Mouse (Mus musculus) spleen, postnatal 10 days (tissue): Measurements from ENCODE around the gene Lrriq3.

ENCODE experiments used
- DNase-seq, 2 experiments: peaks; one replicate each; pipeline ENCODE4 v3.0.0; 2021 to 2022; ENCODE audit warnings: low spot score in 2 of 2

The Lrriq3 gene

DNA sequence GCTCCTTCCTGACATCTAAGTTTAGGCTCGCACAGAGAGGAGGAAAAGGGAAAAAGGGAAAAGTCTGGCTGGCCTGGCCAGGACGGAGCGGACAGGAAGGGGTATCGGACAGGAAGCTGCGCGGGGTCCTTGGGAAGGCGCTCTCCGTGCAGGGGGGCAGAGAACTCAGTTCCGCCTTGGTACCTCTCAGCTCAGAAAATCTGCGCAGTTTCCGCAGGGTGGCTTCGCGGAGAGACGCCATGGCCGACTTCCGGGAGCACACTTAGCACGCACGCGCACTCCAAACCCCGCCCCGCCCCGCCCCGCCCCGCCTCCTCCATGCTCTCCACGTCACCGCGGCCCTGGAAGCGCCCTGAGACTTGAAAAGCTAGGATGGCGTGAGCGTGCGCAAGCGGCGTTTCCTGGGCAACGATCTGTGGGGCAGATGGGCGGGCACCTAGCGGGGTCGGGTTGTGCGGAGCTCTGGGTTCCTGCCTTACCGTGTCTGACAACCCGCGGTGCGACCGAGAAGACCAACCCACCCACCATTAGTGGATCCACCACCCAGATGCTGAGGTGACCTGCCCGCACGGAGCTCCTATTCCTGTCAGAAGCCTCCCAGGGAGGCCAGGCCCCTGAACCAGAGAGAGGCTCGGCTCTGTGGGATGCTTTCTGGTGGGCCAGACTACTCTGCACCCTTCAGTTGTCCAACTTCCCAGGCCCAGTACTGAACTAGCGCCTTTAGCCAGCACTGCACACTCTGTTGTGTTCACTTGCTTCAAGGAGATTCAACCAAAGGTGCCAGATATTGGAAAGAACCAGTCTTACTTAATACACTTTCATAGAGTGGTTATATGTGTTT is at the start of gene Lrriq3, which contains the start of gene Fpgt:
Gene Lrriq3, plus strand, starts transcription at position 319 of the 841 bp plus-strand sequence.
Gene Fpgt, minus strand, starts transcription at position 288 of the 841 bp plus-strand sequence.
- DNase-seq: peak; percentile 38 to 81

DNA sequence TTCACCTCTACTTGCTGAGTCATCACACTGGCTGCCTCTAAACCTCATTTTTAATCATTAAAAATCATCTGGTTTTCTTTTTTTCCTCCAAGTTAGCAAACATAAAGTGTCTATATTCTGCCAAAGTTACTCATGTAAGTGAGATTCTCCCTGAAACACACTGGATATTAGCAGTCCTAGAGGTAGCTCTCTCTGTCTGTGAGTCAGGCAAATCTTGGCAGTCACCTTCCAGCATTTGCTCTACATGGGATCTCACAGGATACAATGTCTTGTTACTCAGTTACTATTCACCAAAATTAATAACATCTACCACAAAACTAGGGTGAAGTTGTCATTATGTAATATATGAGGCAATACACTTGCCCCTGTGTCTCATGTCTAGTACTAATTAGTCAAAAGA is 41.2 kb upstream of the Lrriq3 start:
- no peak for DNase-seq

DNA sequence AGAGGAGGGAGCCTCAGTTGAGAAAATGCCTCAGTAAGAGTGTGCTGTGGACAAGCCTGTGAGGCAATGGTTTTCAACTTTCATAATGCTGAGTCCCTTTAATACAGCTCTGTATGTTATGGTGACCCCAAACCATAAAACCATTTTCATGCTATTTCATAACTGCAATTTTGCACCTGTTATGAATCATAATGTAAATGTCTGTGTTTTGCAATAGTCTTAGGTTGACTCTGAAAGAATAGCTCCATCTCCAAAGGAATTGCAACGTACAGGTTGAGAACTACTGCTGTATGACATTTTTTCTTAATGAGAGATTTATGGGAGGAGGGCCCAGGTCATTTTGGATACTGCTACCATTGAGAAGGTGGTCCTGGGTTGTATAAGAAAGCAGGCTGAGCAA is 40.0 kb upstream of the Lrriq3 start:
- no peak for DNase-seq

DNA sequence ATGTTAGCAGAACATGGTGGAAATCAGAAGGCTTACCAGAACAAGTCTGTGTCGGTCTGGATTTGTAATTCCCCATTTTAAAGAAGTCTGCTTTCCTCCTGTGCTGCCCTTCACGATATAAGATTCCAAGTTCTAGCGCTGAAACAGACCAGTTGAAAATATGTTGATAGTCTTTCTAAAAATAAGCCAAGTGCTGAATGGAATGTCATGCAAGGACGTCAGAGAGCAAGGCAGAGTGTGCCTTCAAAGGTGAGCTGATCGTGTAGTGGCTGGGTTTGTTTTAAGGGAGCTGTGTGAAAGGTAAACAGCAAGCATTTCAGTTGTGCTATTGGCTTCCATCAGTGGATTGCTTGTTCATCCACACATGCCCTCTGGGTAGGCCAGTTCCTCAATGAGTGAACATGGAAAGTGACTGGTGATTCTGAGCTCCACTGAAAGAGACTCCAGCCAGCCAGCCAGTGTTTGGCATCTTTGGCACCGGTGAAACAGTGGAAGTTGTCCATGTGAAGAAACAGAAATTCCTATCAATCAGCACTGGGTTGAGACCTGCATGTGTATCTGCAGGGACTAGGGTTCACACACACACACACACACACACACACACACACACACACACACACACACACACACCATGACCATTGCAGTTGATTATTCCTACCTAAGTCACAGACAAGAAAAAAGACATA is 37.9 kb upstream of the Lrriq3 start, which contains the start of gene Tnni3k:
Gene Tnni3k, minus strand, starts transcription at position 177 of the 686 bp plus-strand sequence.
- no peak for DNase-seq

DNA sequence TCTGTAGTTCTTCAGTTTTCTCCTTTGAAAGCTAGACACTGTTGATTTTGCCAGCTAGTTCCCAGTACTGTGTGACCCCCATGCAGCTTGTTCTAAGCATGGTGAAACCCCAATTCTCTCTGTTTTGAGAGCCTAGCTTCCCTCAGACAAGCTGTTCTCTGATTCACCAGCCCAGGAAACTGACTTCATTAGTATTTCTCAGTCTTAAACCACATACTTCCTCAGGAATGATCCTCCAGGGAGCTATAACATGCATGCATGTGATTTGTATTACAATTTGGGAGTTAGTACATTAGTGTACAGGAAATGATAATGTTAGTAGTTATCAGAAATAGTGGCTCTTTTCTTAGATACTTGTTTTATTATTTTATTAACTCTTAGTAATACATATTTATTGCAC is 36.6 kb upstream of the Lrriq3 start:
- DNase-seq: no peak

DNA sequence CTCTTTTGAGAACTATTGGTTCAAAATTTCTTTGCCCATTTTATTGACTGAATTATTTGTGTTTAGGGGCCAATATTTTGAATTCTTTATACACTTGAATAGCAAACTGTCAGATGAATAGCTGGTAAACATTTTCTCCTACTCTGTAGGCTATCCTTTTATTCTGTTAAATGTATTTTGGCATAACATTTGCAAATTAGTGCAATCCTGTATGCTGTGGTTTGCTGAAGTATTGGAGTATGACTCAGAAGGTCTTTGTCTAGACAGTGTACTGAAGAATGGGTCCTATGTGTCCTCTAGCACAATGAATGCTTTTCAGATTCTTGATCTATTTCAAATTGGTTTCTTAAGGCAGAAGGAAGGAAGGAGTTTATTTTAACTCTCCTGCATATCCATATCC is 35.7 kb upstream of the Lrriq3 start:
- DNase-seq: no peak

DNA sequence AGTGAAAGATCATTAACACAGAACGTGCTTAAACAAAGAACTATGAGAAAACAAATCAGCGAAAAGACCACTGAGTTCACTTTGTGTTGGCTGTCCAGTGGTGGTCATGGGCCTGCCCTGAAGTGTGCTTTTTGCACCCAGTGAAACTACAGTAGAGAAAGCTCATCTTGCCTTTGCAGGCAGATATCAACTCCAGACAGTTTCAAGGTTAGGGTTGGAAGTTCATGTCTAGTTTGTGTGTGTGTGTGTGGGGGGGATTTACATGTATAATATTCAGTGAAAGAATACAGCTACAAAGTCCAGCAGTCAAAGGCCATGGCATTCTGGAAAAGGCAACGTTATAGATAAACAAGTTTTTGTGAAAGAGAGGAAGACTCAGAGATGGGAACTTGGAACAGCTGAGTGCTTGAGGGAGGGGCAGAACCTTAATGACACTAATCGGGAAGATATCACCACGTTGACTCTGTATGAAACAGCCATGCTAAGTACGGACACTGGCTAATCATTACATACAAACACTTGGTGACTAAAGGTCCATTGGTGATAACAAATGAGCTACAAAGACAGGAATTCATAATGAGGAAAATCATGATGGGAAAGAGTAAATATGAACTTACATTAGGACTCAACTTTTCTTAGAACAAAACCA is 34.3 kb upstream of the Lrriq3 start:
- DNase-seq: no peak

DNA sequence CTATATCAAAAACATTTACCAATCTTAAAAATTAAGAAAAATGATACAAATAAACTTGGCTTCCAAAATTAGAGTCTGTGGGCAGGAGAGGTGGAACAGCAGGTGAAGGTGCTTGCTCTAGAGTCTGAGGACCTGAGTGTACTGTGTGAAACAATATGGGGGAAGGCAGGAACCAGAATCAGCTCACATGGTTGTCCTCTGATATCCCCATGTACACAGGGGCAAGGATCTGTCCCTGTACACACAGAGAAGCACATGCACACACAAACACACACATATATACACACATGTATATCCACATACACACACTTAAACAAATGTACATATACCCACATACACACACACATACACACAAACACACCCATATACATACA is 33.8 kb upstream of the Lrriq3 start:
- DNase-seq: no peak

DNA sequence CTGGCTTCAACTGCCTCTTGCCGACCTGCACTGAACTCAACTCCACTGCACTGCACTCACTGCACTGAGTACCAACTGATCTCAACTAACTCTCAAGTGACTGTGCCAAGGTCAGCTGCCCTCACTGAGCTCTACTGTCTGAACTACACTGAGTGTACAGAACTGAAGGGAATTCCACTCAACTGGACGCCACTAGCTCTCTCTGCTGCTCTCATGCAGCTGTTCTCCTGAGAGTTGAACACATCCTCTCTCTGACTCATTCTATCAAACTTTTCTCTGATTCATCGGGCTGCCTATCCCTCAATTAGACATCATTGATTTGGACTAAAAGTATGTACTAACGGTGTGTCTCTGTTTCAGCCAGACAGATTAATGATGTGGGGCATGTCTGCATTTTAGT is 15.3 kb upstream of the Lrriq3 start:
- no peak for DNase-seq

DNA sequence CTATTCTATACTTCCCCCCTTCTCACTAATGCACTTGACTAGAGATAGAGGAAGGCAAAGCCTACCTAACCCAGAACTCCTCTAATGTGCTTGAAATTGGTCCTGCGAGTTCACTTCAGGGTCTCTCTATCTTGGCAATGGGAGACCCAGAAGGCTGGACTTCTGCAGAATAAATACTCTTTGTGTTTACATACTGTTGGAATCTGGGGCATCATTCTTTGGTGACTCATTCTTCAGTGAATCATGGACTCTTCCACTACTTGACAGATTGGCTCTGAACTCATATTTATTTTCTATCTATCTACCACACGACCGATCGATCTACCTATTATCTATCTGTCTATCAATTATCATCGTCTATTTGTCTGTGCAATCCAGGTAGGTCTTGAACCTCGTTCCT is 1.2 kb upstream of the Lrriq3 start:
- DNase-seq: no peak

DNA sequence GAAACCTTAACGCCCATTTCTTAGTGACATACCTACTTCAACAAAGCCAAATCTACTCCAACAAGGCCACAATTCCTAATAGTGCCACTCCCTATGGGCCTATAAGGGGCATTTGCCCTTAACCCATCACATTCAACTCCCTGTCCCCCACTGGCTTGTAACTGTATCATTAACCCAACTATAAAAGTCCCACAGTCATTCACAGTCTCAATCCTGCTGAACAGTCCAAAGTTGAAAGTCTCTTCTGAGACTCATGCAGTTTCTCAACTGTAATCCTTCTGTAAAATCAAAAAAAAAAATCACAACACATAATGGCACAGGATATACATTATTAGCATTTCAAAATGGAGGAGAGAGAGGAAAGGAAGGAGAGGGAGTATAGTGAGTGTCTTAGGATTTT is 6.0 kb downstream of the Lrriq3 start:
- DNase-seq: no peak

DNA sequence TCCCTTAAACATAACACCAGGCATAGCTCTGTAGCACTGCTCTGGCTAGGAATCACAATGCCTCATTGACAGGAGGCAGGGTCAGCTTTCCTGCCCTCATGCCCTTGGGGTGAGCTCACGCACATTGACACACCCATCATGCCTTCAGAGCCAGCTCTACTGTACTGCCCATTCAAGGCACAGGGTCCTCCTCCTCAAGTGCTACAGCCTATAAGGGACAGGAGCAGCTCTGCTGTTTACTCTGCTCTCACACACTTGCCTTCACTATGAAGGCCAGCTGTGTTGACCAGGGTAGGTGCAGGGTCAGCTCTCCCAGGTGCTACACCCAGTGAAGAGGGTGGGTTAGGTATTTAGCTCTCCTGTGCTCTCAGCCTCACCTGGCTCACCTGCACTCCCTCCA is 12.7 kb downstream of the Lrriq3 start:
- no peak for DNase-seq

DNA sequence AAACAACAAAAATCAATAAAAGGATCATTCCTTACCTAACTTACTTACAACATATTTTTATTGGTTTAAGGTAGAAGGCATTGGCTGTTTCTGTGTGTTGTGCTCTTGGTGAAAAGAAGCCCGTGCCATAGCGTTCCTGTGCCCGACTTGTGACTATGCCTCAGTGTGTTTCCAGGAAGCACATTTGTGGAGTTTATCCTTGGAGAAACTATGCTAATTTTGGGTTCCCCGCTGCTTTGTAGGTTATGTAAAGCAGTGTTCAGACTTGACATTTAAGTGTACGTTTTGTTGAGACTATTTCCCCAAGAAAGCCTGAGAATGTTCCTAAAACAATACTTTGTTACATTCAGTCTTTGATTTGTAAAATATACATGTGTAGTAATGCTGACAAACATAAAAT is 44.5 kb downstream of the Lrriq3 start:
- no peak for DNase-seq

DNA sequence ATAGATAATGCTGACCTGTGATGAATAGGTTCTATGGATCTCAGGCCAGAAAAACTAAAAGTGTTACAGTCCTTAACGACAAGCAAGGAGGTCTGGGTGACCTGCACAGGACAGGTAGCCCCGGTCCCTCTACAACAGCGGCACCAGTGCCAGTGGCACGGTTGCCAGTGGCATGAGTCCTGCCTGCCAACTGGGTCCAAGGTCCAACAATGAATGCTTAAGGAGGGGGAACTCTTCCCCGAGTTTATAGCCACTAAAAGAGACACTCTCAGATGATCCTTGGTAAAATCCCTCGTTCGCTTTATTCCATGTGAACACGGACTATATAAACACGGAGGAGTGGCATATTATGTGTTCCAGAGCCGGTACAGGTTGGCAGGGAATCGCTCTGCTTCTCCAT is 47.8 kb downstream of the Lrriq3 start:
- DNase-seq: no peak

DNA sequence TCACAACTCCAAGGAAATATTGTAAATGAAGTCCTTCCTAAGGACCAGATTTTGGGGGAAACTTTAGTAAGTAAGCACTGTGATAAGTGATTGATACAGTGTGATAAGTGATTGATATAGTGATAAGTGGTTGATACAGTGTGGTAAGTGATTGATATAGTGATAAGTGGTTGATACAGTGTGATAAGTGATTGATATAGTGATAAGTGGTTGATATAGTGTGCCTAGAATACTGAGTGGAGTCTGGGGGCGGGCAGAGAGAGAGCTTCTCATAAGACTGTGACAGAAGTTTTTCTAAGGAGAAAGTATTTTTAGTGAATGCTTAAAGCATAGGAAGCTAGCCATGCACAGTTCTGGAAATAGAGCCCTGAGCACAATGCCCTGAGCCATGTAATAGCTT is 51.1 kb downstream of the Lrriq3 start:
- DNase-seq: no peak

DNA sequence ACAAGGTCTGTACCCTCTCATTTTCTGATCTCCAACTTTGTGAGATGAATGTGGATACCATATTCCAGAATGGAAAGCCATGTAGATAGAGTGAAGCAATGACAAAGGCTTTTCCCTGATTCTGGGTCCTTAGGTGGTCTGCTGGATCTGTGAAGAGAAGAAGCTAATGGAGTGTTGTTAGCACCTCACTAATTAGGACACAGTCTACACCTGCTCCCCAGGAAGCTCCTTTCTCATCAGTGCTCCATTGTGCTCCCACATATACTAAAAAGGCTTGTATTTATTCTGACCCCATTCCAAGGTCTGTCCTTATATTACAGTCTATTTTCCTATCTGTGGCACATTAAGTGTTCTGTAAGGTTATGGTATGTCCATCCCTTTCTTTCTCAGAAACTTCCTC is 68.6 kb downstream of the Lrriq3 start:
- no peak for DNase-seq

DNA sequence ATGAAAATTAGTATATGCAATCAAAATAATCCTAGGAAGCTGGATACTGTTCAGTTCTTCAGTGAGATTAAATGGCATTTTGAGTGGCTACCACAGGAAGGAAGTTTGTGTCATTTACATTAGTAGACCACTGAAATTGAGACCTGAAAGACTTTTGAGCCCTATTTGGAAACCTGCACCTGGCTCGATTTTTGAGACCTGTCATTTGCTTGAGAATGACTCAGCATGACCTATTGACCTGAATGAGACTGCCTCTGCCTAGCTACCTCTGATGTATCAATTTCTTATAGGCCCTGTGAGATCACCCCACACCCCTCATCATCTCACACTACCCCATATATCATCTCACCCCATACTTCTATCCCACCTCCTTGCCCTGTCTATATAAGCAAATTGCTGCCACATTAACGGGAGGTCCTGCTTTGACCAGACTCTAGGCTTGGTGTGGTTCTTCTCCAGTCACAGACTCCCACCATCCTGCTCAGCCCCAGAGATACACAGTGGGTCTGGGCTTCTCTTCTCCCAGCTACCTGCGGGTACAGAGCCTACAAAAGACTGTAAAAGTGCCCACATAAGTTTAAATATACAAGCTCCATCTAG is 87.2 kb downstream of the Lrriq3 start:
- DNase-seq: no peak

DNA sequence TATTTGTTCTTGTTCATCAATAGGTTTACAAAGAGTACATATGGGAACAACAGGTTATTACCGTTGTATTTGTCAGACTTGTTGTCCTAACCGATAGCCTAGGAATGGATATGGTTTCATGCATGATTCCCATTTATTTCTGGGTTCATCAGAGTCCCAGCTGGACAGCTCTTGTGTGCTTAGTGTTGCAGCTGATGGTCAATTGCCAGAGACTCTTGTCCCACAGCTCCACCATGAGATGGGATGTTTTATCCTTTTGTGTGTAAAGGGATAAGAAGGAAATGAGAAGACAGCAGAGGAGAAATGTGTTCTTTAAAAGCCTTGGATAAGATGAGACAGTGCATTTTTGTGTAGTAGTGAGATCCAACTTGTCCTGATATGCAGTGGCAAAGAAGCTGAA is 93.2 kb downstream of the Lrriq3 start:
- DNase-seq: no peak

DNA sequence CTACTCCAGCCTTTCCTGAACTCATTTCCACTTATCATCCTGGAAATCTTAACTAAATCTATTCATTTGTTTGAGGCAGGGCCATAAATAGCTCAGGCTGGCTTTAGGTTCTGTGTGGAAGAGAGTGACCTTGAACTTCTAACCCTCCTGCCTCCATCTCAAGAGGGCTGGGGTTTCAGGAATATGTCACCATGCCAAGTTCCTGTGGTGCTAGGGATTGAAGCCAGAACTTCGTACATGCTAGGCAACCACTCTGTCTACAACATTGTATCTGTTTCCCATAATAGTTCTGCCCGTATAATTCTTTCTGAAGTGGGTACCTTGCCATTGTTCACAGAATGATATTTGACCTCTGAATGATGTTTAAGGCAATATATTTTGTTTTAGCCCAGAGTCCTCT is 95.6 kb downstream of the Lrriq3 start:
- DNase-seq: no peak

DNA sequence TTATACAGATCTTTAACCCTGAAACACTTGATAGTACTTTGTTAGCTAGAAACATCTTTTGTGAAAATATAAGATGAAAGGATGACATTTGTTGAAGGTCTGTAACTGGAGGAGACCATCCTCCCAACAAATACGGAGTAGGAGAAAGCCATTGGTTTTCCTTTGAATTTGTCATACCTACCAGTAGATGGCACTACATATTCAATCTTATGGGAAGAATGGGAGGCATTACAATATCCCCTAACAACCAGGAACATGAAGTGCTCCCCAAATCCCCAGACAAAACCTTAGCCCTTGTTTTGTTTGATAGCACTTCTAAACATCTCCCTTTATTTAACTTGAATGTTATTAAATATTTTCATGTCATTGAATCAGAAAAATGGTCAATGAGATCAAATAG is 141.7 kb downstream of the Lrriq3 start:
- no peak for DNase-seq

DNA sequence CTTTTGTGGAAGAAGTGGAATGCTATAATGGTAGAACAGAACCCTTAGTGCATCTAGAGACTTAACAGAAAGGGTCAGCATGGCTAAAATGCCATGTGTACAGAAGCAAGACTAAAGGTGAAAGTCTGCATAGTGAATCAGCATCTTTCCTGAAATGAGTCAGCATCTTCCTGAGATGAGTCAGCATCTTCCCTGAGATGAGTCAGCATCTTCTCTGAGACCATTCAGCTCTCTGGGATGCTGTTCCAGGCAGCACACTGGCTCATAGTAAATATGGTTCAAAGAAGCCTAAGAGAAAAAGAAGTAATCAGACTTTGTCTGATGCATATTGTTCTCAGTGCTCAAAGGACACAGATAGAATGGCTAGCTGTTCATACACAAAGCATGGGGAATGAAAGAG is 142.3 kb downstream of the Lrriq3 start:
- no peak for DNase-seq
